Mouse (Mus musculus) naive thymus-derived CD4-positive, alpha-beta T cell, adult 2 months (primary cell): ENCODE measurements around the gene Olfr821.
"Not testable (repeated sequence)": the region's sequence is repeated elsewhere in the genome, so short reads cannot be mapped to it uniquely, and the experiment has no call there.

Experiments used
- DNase-seq: peaks from one replicate; pipeline ENCODE4 v3.0.0-alpha.2; 2011; ENCODE audit warnings: low read depth

Gene Olfr821

DNA sequence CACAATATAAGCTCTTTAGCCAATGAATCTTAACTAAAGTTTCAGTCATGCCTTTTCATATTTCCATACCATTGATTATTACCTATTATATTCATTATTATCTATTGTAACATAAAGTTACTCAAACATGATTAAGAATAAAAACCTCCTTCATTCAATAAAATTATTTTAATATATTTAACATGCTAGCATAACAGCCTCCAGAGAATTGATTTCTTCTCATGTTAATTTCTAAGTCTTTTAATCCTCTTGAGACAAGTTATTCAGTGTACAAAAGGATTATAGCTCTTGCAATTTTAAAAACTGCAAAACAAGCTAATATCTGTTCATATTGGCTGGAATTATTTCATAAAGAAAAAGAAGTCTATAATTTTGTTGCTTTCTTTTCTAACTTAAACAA lies at the start of gene Olfr821:
Gene Olfr821, plus strand, starts transcription at position 301 of the 400 bp plus-strand sequence.
- no peak for DNase-seq

DNA sequence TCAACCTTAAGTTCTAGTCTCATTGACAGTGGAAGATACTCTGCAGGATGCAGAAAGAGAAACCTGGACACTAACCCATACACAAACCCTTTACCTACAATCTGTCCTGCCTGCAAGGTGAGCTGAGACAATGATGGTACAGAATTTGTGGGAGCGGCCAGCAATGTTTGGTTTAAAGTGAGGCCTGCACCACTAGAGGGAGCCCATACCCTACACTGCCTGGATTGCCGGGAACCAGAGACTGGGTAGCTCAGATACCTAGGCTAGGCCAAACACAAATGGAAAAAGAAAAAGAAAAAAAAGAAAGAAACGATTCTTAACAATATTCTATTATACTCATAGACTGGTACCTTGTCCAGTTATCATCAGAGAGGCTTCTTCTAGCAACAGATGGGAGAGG lies 48.3 kb upstream of the Olfr821 start:
- not testable (repeated sequence) for DNase-seq

DNA sequence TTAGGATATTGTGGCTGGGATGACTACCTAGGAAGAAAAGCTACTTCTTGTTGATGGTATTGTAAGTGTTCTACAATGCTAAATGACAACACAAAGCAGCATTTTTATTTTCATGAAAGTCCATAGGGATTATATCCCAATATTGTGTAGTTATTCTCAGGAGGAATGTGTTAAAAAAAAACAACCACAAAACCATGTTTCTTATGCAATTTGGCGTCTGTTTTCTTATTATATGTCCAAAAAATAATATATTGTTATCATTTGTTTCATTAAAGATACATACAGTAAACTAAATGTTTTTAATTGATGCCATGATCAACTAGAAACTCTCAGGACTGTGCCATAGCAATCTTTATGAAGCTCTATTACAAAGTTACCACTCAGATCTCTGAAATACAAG lies 45.2 kb upstream of the Olfr821 start, which contains the start of gene Gm10310:
Gene Gm10310, minus strand, starts transcription at position 101 of the 400 bp plus-strand sequence.
- not testable (repeated sequence) for DNase-seq

DNA sequence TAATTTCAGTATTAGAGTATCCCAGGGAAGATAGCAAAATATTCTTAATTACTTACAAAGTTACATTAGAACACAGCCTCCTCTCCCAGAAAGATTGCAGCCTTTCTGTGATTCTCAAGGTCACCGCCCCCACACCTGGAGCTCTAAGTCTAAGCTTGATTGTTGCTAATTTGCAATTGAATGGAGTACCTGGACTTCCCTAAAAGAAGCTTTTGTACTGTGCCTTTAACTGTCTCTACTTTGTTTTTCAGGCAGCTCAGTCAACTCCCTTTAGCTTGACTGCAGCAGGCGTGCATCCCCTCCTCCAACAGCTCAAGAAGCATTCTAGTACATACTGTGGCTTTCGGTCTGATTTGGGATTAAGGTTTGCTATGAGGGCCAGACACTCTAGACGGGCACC lies 26.0 kb upstream of the Olfr821 start:
- DNase-seq, result not testable (repeated sequence)

DNA sequence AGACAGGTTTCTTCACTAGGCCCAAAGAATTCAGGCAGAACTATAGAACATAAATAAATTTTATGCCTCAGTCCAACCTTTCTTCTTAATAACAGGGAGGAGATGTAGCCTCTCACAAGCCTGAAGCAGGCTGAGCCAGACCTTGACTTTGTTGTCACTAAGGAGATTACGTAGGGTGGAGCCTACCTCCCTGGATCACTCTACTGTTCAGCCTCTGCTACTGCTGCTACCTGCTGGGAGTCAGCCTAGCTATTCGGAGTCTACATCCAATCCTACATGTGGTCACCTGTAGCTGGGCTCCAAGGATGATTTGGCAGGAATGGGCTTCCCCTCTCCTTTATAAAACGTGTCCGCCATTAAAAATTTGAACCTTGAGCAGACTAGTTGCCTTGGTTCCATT lies 24.8 kb upstream of the Olfr821 start:
- DNase-seq, result not testable (repeated sequence)

DNA sequence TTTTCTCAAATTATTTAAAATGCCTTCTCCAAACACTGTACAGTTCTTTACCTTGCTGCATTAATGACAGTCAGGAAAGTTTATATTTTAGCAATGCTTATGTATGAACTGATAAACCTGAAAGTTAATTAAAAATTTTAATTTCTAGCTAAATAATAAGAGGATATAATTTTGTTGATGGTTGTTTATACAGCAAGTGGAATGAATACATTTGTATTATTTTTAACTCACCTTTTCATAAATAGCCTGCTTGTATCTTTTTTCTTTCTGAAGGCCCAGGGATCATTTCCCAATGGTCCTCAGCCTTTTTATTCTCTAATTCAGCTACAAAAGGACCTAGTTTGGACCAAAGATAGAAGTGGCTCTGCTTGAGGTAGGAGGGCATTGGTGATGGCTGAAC lies 17.8 kb upstream of the Olfr821 start, which contains the start of gene Olfr820:
Gene Olfr820, plus strand, starts transcription at position 301 of the 400 bp plus-strand sequence.
- DNase-seq, result no peak

DNA sequence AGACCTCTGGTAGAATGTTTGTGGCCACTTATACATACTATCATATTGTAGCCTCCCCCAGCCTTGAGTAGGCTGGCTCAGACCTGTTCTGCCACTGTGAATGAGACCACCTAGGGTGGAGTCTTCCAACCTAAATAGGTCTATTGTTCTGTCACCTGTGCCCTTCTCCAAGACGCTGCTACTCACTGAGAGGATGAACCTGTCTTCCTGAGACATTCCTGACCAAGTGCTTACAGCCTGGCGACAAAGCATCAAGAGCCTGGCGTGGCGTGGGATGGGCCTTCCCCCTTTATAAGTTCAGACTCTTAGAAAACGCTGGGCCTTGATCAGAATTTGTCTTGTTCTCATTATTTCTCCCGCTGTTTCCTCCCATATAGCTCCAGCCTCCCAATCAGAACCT lies 6.9 kb downstream of the Olfr821 start:
- DNase-seq, result no peak

DNA sequence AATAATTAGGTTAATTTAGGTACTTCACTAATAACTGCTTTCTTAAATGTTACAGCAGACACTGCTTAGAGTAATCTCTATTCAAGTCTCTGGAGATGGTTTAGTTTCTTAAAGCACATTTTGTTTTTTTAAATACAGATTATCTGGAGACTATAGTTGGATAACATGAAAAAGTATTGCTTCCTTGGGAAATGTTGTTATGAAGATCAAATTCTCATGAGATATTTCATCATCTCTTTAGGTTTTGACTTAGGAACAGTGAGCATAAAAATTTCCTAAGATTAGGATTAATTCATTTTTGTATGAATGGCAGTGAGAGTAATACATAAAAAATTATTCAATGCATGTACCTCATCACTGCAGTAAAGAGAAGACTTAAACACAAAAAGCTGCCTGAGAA lies 40.8 kb downstream of the Olfr821 start, which contains the start of gene Olfr822:
Gene Olfr822, plus strand, starts transcription at position 301 of the 400 bp plus-strand sequence.
- DNase-seq, result no peak
